Mouse (Mus musculus): ENCODE data around the gene Spem2. TPM values are rescaled to one million over a fixed set of nuclear protein-coding genes. Genes with fewer than 3 reads are reported as not detected.

The Spem2 gene
- polyA plus RNA-seq, 1 experiment from 2014 or later: not detected

- peaks cover 46% of the 10 kb centered on the region for H3K4me1 ChIP-seq (replicated peaks)
- no peak for ATAC-seq (ENCODE audit: insufficient number of reproducible peaks, insufficient read depth, low FRiP score, low TSS enrichment, low read depth)
- H3K9ac ChIP-seq (replicated peaks): peak overlapping the region; percentile 1; the same call in 1 of the 2 replicates
- no peak overlapping the region for H3K27ac ChIP-seq
- no peaks in the 10 kb centered on the region for H3K9me3 ChIP-seq
- peak overlapping the region; percentile 95 for H3K4me2 ChIP-seq
- H3K36me3 ChIP-seq: peaks cover 32% of the 10 kb centered on the region
- peak overlapping the region; percentile 72 for H3K4me3 ChIP-seq (replicated peaks)
- peaks cover 41% of the 10 kb centered on the region for H3K27me3 ChIP-seq
- 6% methylated on average over 9 of the region's 9 CpGs for WGBS
Measured at GRCm38 (mm10) chr11:69835326-69835965, 17.2 kb upstream of the Spem2 start.

DNA sequence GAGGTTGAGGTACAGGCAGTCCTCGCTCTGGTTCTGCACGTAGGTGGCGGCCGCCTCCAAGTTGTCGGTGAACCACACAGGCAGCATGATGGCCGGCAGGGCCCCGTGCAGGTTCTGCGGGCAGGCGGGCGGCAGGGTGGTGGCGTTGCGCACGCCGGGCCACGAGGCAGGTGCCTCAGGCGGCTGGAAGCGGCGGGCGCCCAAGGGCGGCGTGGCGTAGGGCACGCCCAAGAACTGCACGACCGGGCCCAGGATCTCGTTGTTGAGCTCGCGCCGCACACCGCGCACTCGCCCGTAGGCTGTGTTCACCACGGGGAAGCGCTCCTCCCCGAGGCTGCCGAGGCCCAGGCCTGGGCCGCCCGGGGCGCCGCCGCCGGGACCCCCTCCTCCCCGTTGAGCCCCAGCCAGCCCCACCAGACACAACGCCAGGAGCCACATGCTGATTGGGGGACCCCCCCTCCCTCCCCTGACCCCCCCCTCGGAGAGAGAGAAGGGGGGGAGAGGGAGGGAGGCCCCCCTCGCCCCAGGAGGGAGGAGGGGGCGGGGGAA is 15.8 kb upstream of the Spem2 start:
- H3K27me3 ChIP-seq: peaks cover 41% of the 10 kb centered on the region
- H3K4me1 ChIP-seq (replicated peaks): peaks cover 45% of the 10 kb centered on the region
- peak overlapping the region; percentile 77 for H3K9ac ChIP-seq (replicated peaks)
- H3K36me3 ChIP-seq: peaks cover 39% of the 10 kb centered on the region
- H3K4me3 ChIP-seq (replicated peaks): peak overlapping the region; percentile 72
- 9% methylated on average over 42 of the region's 48 CpGs for WGBS
- peak overlapping the region; percentile 95 for H3K4me2 ChIP-seq
- no peaks in the 10 kb centered on the region for H3K9me3 ChIP-seq
- 0 out of 2 replicates have a peak overlapping the region, but pooled peaks have one; percentile 4 for H3K27ac ChIP-seq
- no peak for ATAC-seq (ENCODE audit: insufficient number of reproducible peaks, insufficient read depth, low FRiP score, low TSS enrichment, low read depth)

- 61% methylated on average over 8 of the region's 8 CpGs for WGBS
- Histone ChIP-seq H3K9me3 (no peaks in the 10 kb centered on the region), H3K4me2 (peak overlapping the region; percentile 95), H3K36me3 (peaks cover 40% of the 10 kb centered on the region), H3K27ac (no peak overlapping the region), H3K4me3 (replicated peaks) (peak overlapping the region; percentile 72), H3K27me3 (peaks cover 41% of the 10 kb centered on the region), H3K9ac (replicated peaks) (peak overlapping the region; percentile 77), H3K4me1 (replicated peaks) (peaks cover 44% of the 10 kb centered on the region)
- no peak for ATAC-seq (ENCODE audit: insufficient number of reproducible peaks, insufficient read depth, low FRiP score, low TSS enrichment, low read depth)
Measured at GRCm38 (mm10) chr11:69833554-69833953, 15.3 kb upstream of the Spem2 start.

GRCm38 (mm10) chr11:69828832-69829231 is 10.6 kb upstream of the Spem2 start:
- H3K36me3 ChIP-seq: peaks cover 83% of the 10 kb centered on the region
- ATAC-seq (ENCODE audit: insufficient number of reproducible peaks, insufficient read depth, low FRiP score, low TSS enrichment, low read depth): no peak
- no peak overlapping the region for H3K9ac ChIP-seq (replicated peaks)
- no peak overlapping the region for H3K27ac ChIP-seq
- peaks cover 12% of the 10 kb centered on the region for H3K4me1 ChIP-seq (replicated peaks)
- no peak overlapping the region for H3K4me2 ChIP-seq
- no peaks in the 10 kb centered on the region for H3K9me3 ChIP-seq
- peaks cover 15% of the 10 kb centered on the region for H3K27me3 ChIP-seq
- 63% methylated on average over 5 of the region's 5 CpGs for WGBS
- no peak overlapping the region for H3K4me3 ChIP-seq (replicated peaks)

GRCm38 (mm10) chr11:69823456-69823855 is 5.2 kb upstream of the Spem2 start:
- H3K27me3 ChIP-seq: no peaks in the 10 kb centered on the region
- no peak overlapping the region for H3K27ac ChIP-seq
- no peak for ATAC-seq (ENCODE audit: insufficient number of reproducible peaks, insufficient read depth, low FRiP score, low TSS enrichment, low read depth)
- H3K9me3 ChIP-seq: no peaks in the 10 kb centered on the region
- H3K9ac ChIP-seq (replicated peaks): no peak overlapping the region
- WGBS: 78% methylated on average over 2 of the region's 2 CpGs
- H3K4me2 ChIP-seq: no peak overlapping the region
- H3K4me3 ChIP-seq (replicated peaks): no peak overlapping the region
- peaks cover 43% of the 10 kb centered on the region for H3K36me3 ChIP-seq
- H3K4me1 ChIP-seq (replicated peaks): no peaks in the 10 kb centered on the region

- Histone ChIP-seq H3K4me3 (replicated peaks) (no peak within 1 kb of the TSS), H3K9me3 (peaks cover 7% of the 10 kb centered on the region), H3K27me3 (no peaks in the 10 kb centered on the region), H3K4me2 (no peak within 1 kb of the TSS), H3K27ac (no peak within 1 kb of the TSS), H3K4me1 (replicated peaks) (no peaks in the 10 kb centered on the region), H3K9ac (replicated peaks) (no peak within 1 kb of the TSS), H3K36me3 (peaks cover 29% of the 10 kb centered on the region)
- 92% methylated on average over 3 of the region's 3 CpGs for WGBS
- no peak for ATAC-seq (ENCODE audit: insufficient number of reproducible peaks, insufficient read depth, low FRiP score, low TSS enrichment, low read depth)
Measured at GRCm38 (mm10) chr11:69822080-69822479, 3.8 kb upstream of the Spem2 start, which contains the start of gene Spem1. Gene Spem1, minus strand, starts transcription at chr11:69822180.

DNA sequence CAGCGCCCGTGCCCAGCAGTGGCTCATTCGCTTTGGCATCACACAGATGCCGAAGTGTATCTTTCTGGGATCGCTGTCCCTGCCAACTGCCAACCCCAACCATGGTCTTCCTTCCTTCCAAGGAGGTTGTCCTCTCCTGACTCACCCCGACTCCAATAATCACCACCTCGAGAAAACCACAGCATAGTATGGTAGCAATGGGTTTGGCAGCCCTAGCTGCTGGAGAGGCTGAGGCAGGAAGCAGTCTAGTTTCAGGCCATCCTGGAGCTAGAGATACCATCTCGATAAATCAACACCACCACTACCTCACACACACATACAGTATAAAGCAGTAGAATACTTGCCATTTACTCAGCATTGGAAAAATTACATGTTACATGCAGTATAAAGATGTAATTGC is 606 bp upstream of the Spem2 start:
- Histone ChIP-seq H3K4me1 (replicated peaks) (no peaks in the 10 kb centered on the region), H3K9me3 (peaks cover 13% of the 10 kb centered on the region), H3K9ac (replicated peaks) (no peak overlapping the region), H3K27me3 (no peaks in the 10 kb centered on the region), H3K27ac (no peak overlapping the region), H3K36me3 (no peaks in the 10 kb centered on the region), H3K4me3 (replicated peaks) (no peak overlapping the region), H3K4me2 (no peak overlapping the region)
- 93% methylated on average over 8 of the region's 8 CpGs for WGBS
- no peak for ATAC-seq (ENCODE audit: insufficient number of reproducible peaks, insufficient read depth, low FRiP score, low TSS enrichment, low read depth)

DNA sequence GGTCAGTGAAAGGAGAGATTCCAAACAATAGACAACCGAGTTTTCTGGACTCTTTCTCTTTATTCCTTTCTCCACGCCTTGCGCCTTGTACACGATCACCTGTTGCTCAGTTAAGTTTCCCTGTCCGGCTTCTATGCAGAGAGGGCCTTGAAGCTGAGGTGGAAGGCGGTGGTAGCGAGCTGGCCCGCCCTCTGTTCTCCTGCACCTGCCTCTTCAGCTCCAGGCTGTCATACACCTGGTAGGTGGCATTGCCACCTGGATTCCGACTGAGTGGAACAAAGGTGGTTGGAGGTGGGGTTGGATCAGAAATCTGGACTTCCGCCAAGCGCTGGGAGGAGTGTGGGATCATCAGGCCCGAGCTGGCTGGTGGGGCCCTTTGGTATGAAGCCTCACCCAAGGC is 1.7 kb downstream of the Spem2 start:
- H3K27me3 ChIP-seq: no peaks in the 10 kb centered on the region
- no peaks in the 10 kb centered on the region for H3K4me1 ChIP-seq (replicated peaks)
- 91% methylated on average over 12 of the region's 12 CpGs for WGBS
- no peak overlapping the region for H3K27ac ChIP-seq
- H3K36me3 ChIP-seq: no peaks in the 10 kb centered on the region
- no peak overlapping the region for H3K4me3 ChIP-seq (replicated peaks)
- peaks cover 13% of the 10 kb centered on the region for H3K9me3 ChIP-seq
- no peak overlapping the region for H3K4me2 ChIP-seq
- ATAC-seq (ENCODE audit: insufficient number of reproducible peaks, insufficient read depth, low FRiP score, low TSS enrichment, low read depth): no peak
- H3K9ac ChIP-seq (replicated peaks): no peak overlapping the region

DNA sequence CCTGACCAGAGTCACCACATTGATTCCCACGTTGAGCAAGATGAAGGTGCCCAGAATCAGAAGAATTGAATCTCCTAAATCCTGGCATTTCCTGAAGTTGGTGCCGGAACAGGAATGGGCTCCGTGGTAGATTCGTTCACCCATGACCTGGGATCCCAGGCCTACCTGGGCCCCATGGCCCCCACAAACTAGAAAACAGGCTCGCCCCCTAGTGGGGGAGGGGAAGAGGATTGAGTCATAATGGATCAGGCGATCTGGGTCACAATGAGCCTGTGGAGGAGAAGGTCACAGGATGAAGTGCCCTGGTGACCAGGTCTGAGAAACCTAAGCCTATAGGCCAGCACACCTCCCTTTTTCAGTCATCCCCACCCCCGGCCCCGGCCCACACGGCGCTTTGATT is 3.1 kb downstream of the Spem2 start, which contains the start of gene Gm39566:
Gene Gm39566, minus strand, starts transcription at position 144 of the 400 bp plus-strand sequence.
- Histone ChIP-seq H3K27ac (no peak within 1 kb of the TSS), H3K9me3 (peaks cover 13% of the 10 kb centered on the region), H3K4me1 (replicated peaks) (no peaks in the 10 kb centered on the region), H3K36me3 (no peaks in the 10 kb centered on the region), H3K27me3 (no peaks in the 10 kb centered on the region), H3K4me2 (no peak within 1 kb of the TSS), H3K9ac (replicated peaks) (no peak within 1 kb of the TSS), H3K4me3 (replicated peaks) (no peak within 1 kb of the TSS)
- 58% methylated on average over 10 of the region's 10 CpGs for WGBS
- ATAC-seq (ENCODE audit: insufficient number of reproducible peaks, insufficient read depth, low FRiP score, low TSS enrichment, low read depth): no peak

GRCm38 (mm10) chr11:69810280-69810679 is 8.0 kb downstream of the Spem2 start:
- Histone ChIP-seq H3K4me3 (replicated peaks) (no peak overlapping the region), H3K27me3 (peaks cover 27% of the 10 kb centered on the region), H3K36me3 (no peaks in the 10 kb centered on the region), H3K9ac (replicated peaks) (no peak overlapping the region), H3K27ac (no peak overlapping the region), H3K4me2 (no peak overlapping the region), H3K4me1 (replicated peaks) (no peaks in the 10 kb centered on the region), H3K9me3 (peaks cover 9% of the 10 kb centered on the region)
- no peak for ATAC-seq (ENCODE audit: insufficient number of reproducible peaks, insufficient read depth, low FRiP score, low TSS enrichment, low read depth)

- no peak for ATAC-seq (ENCODE audit: insufficient number of reproducible peaks, insufficient read depth, low FRiP score, low TSS enrichment, low read depth)
- no peak overlapping the region for H3K4me3 ChIP-seq (replicated peaks)
- no peak overlapping the region for H3K4me2 ChIP-seq
- H3K9me3 ChIP-seq: peaks cover 9% of the 10 kb centered on the region
- peaks cover 26% of the 10 kb centered on the region for H3K4me1 ChIP-seq (replicated peaks)
- 77% methylated on average over 2 of the region's 2 CpGs for WGBS
- no peak overlapping the region for H3K9ac ChIP-seq (replicated peaks)
- peaks cover 53% of the 10 kb centered on the region for H3K27me3 ChIP-seq
- no peaks in the 10 kb centered on the region for H3K36me3 ChIP-seq
- no peak overlapping the region for H3K27ac ChIP-seq
Measured at GRCm38 (mm10) chr11:69807641-69808040, 10.6 kb downstream of the Spem2 start.

DNA sequence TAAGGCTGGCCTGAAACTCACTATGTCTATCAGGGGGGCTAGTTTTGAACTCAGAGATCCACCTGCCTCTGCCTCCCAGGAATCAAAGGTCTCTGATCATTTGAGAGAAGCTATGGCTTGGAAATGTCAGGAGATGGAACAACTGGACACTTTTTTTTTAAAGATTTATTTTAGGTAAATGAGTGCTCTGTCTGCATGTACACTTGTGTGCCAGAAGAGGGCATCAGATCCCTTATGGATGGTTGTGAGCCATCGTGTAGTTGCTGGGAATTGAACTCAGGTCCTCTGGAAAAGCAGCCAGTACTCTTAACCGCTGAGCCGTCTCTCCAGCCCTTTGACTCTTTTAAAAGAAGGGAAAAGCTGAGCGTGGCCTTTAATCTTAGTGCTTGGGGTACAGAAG is 11.9 kb downstream of the Spem2 start:
- no peak overlapping the region for H3K4me2 ChIP-seq
- H3K27me3 ChIP-seq: peaks cover 66% of the 10 kb centered on the region
- H3K27ac ChIP-seq: no peak overlapping the region
- no peak overlapping the region for H3K9ac ChIP-seq (replicated peaks)
- ATAC-seq (ENCODE audit: insufficient number of reproducible peaks, insufficient read depth, low FRiP score, low TSS enrichment, low read depth): no peak
- peaks cover 38% of the 10 kb centered on the region for H3K4me1 ChIP-seq (replicated peaks)
- H3K4me3 ChIP-seq (replicated peaks): no peak overlapping the region
- H3K9me3 ChIP-seq: peaks cover 9% of the 10 kb centered on the region
- H3K36me3 ChIP-seq: no peaks in the 10 kb centered on the region
- WGBS: 78% methylated on average over 4 of the region's 4 CpGs

All from limb, embryonic 12.5 days (tissue).